ENCODE assay signal across 18 mouse cellular contexts in genomic region chr2:3333761-3334160, GRCm38 (mm10). TPM values are rescaled to one million over a fixed set of nuclear protein-coding genes. Genes with fewer than 3 reads are reported as not detected.
DNase-seq lines count a peak whose midpoint lies in the region; ATAC-seq and TF ChIP-seq lines count a peak whose summit lies in the region.
"Had no signal": no experiment of that assay in that cellular context is flagged by ENCODE, and none has a peak within 500 bp of the region (broad histone marks: within the 10 kb centered on the region; RNA-seq: fewer than 3 reads in every experiment).

No protein-coding gene starts in this region.

- no peaks in the 10 kb centered on the region for H3K9me3 ChIP-seq in MEL (replicated peaks; ENCODE audit: insufficient read depth, low read length)
- no peaks in the 10 kb centered on the region for H3K9me3 ChIP-seq in midbrain, embryonic 14.5 days (ENCODE audit: control insufficient read depth, low read length)
- H3K9me3 ChIP-seq: embryonic facial prominence, embryonic 10.5 days; forebrain, embryonic 13.5 days; G1E; heart, embryonic 12.5 days; hindbrain, embryonic 15.5 days had no signal

- no peak for ATAC-seq in CD4-positive, CD25-positive, alpha-beta regulatory T cell, adult 4 months
- ATAC-seq in midbrain, embryonic 14.5 days (ENCODE audit: low FRiP score, low TSS enrichment) = no peak
- ATAC-seq: forebrain, postnatal 0 days; inflammation-experienced regulatory T-cells, adult 6 months; intestine, postnatal 0 days had no signal

- no peak for TF ChIP-seq CTCF in MEL (IDR thresholded peaks at IDR 0.05 in 2 of 3, conservative IDR thresholded peaks at IDR 0.05 in 1 of 3; ENCODE audit: control insufficient read depth in 1 of 3, insufficient read depth in 1 of 3, low read depth in 2 of 3, low read length in 3 of 3, poor library complexity in 1 of 3, severe bottlenecking in 1 of 3)

- TF ChIP-seq POLR2A in MEL (IDR thresholded peaks at IDR 0.05; ENCODE audit: control insufficient read depth in 1 of 2, insufficient read depth in 1 of 2, low read depth in 1 of 2, low read length in 2 of 2, poor library complexity in 1 of 2) = no peak

- peak overlapping the region; percentile 37; the same call in 1 of the 2 replicates for H3K27ac ChIP-seq in MEL (ENCODE audit: control insufficient read depth, low read depth, low read length)
- H3K27ac ChIP-seq in midbrain, embryonic 14.5 days (replicated peaks; ENCODE audit: low read depth, low read length) = no peak overlapping the region

- no peak overlapping the region for H3K4me2 ChIP-seq in midbrain, embryonic 14.5 days (ENCODE audit: low read length)

- peak; percentile 45 for DNase-seq in CD4-positive, CD25-positive, alpha-beta regulatory T cell, adult 2 months (ENCODE audit: low read depth, low spot score)
- DNase-seq in heart, adult 11 months = peak; percentile 45
- DNase-seq in heart, postnatal 10 days = no peak
- peak; percentile 45 for DNase-seq in MEL (ENCODE audit: low read depth, low spot score)
- DNase-seq in midbrain, embryonic 14.5 days = no peak
- no peak for DNase-seq in left cerebral cortex, postnatal 14 days (ENCODE audit: low spot score in 2 of 2)
- DNase-seq: adrenal gland, postnatal 14 days; forebrain, postnatal 0 days; gastrocnemius, postnatal 14 days; heart, postnatal 36 days had no signal

- peaks cover 21% of the 10 kb centered on the region for H3K79me2 ChIP-seq in MEL (ENCODE audit: control insufficient read depth, insufficient read depth, low read length, poor library complexity)

- peaks cover 0 to 17% of the 10 kb centered on the region in 2 experiments; a peak in 3 of 4 replicates for H3K36me3 ChIP-seq in MEL (ENCODE audit: control insufficient read depth in 1 of 2, insufficient read depth in 2 of 2, low read length in 2 of 2)
- peaks cover 8% of the 10 kb centered on the region for H3K36me3 ChIP-seq in midbrain, embryonic 14.5 days (ENCODE audit: control insufficient read depth, insufficient read depth, low read length)

- WGBS in midbrain, embryonic 14.5 days = 92% methylated on average over 12 of the region's 12 CpGs

- no peaks in the 10 kb centered on the region for H3K27me3 ChIP-seq in MEL (ENCODE audit: control insufficient read depth in 1 of 2, insufficient read depth in 2 of 2, low read length in 2 of 2)
- H3K27me3 ChIP-seq in midbrain, embryonic 14.5 days (ENCODE audit: control insufficient read depth, insufficient read depth, low read length) = no peaks in the 10 kb centered on the region
- H3K27me3 ChIP-seq: hindbrain, embryonic 15.5 days had no signal

- TF ChIP-seq EP300 in MEL (IDR thresholded peaks at IDR 0.05; ENCODE audit: low read depth in 1 of 2, low read length in 2 of 2) = no peak

- H3K4me3 ChIP-seq in MEL (ENCODE audit: control insufficient read depth in 1 of 2, insufficient read depth in 1 of 2, low read depth in 2 of 2, low read length in 2 of 2) = peak overlapping the region; percentile 37 to 73
- no peak overlapping the region for H3K4me3 ChIP-seq in midbrain, embryonic 14.5 days (replicated peaks; ENCODE audit: low read depth, low read length)

- intact Hi-C loops in heart, postnatal 10 days (cut with DNase I) = loop anchor here (2.0 to 5.0 kb wide), 2 partner anchors 49 to 216 kb away; partner anchors contain the start of gene Nmt2
- intact Hi-C loops in left cerebral cortex, postnatal 14 days (cut with DNase I) = loop anchor here (2.0 to 5.0 kb wide), 2 partner anchors 49 to 216 kb away; partner anchors contain the start of gene Nmt2

- peak overlapping the region; percentile 46; the same call in 1 of the 2 replicates for H3K9ac ChIP-seq in MEL (ENCODE audit: control insufficient read depth, low read depth, low read length, poor library complexity, severe bottlenecking)
- no peak overlapping the region for H3K9ac ChIP-seq in midbrain, embryonic 14.5 days (replicated peaks; ENCODE audit: low read length)
- H3K9ac ChIP-seq: forebrain, embryonic 13.5 days had no signal

- no peak for TF ChIP-seq RAD21 in MEL (IDR thresholded peaks at IDR 0.05; ENCODE audit: low read depth, low read length)

- H3K4me1 ChIP-seq in MEL (ENCODE audit: control insufficient read depth in 1 of 2, insufficient read depth in 2 of 2, low read length in 2 of 2) = peaks cover 3 to 15% of the 10 kb centered on the region in 2 experiments; a peak in 3 of 4 replicates
- H3K4me1 ChIP-seq in midbrain, embryonic 14.5 days (ENCODE audit: control insufficient read depth, insufficient read depth, low read length) = peaks cover 14% of the 10 kb centered on the region

TF ChIP-seq in MEL, 35 proteins besides CTCF, POLR2A, EP300 and RAD21:
- TF ChIP-seq CHD1 (IDR thresholded peaks at IDR 0.05; ENCODE audit: low read depth, low read length) = no peak
- TF ChIP-seq ETS1 (IDR thresholded peaks at IDR 0.05; ENCODE audit: low read depth, low read length) = 0 out of 2 replicates have a peak, but pooled peaks have one; percentile 15
TF ChIP-seq in MEL: peak in this region for 1.

RNA-seq across cellular contexts. Expression of gene Rpp38, which starts 1.3 kb away (rescaled TPM):
- polyA plus RNA-seq in CD4-positive, CD25-positive, alpha-beta regulatory T cell, adult 4 months (2017; shearing (Covaris generic)) = 10 to 100 TPM; 20.8 to 21.6 TPM
- total RNA-seq in heart, postnatal 10 days (2021) = 1 to 10 TPM; 5.8 to 6.4 TPM
- total RNA-seq in MEL (2012; rRNA removed) = 13.6 and 16.6 TPM in 2 replicates
- polyA plus RNA-seq in MEL (2012; ENCODE audit: insufficient read depth in 1 of 2, insufficient read length in 2 of 2, low read depth in 1 of 2, low replicate concordance in 2 of 2, missing spikeins in 1 of 2) = 1 to 10 TPM in 1 of 2 experiments, not detected in 1; 9.9 TPM
- polyA plus RNA-seq in midbrain, embryonic 14.5 days (2014; fragmentation: Nextera tagmentation; extraction: Ambion mirVana) = 14.0 and 14.5 TPM in 2 replicates
- total RNA-seq in left cerebral cortex, postnatal 14 days (2021) = 1 to 10 TPM; 7.9 to 8.4 TPM

RNA-seq across cellular contexts. Expression of gene Acbd7, which starts 2.2 kb away (rescaled TPM):
- under 1 TPM in 1 of 2 experiments, not detected in 1; 0.65 TPM for polyA plus RNA-seq in CD4-positive, CD25-positive, alpha-beta regulatory T cell, adult 4 months (2017; shearing (Covaris generic))
- not detected for total RNA-seq in heart, postnatal 10 days (2021)
- total RNA-seq in MEL (2012; rRNA removed) = 3.7 and 5.7 TPM in 2 replicates
- polyA plus RNA-seq in MEL (2012; ENCODE audit: insufficient read depth in 1 of 2, insufficient read length in 2 of 2, low read depth in 1 of 2, low replicate concordance in 2 of 2, missing spikeins in 1 of 2) = 1 to 10 TPM in 1 of 2 experiments, not detected in 1; 2.9 TPM
- 2.9 and 4.2 TPM in 2 replicates for polyA plus RNA-seq in midbrain, embryonic 14.5 days (2014; fragmentation: Nextera tagmentation; extraction: Ambion mirVana)
- 1 to 10 TPM in 1 of 2 experiments, not detected in 1; 1.2 TPM for total RNA-seq in left cerebral cortex, postnatal 14 days (2021)
- total RNA-seq: adrenal gland, postnatal 14 days; forebrain, postnatal 0 days had no signal
- polyA plus RNA-seq: G1E; inflammation-experienced regulatory T-cells, adult 6 months had no signal

RNA-seq across cellular contexts. Expression of gene Nmt2, which starts 49.7 kb away (rescaled TPM):
- polyA plus RNA-seq in CD4-positive, CD25-positive, alpha-beta regulatory T cell, adult 4 months (2017; shearing (Covaris generic)) = 10 to 100 TPM; 57.0 to 61.4 TPM
- total RNA-seq in heart, postnatal 10 days (2021) = 10 to 100 TPM; 15.3 to 17.6 TPM
- total RNA-seq in MEL (2012; rRNA removed) = 19.9 and 22.2 TPM in 2 replicates
- 10 to 100 TPM in 1 of 2 experiments, not detected in 1; 34.1 TPM for polyA plus RNA-seq in MEL (2012; ENCODE audit: insufficient read depth in 1 of 2, insufficient read length in 2 of 2, low read depth in 1 of 2, low replicate concordance in 2 of 2, missing spikeins in 1 of 2)
- 112 and 120 TPM in 2 replicates for polyA plus RNA-seq in midbrain, embryonic 14.5 days (2014; fragmentation: Nextera tagmentation; extraction: Ambion mirVana)
- 10 to 100 TPM; 78.6 to 80.2 TPM for total RNA-seq in left cerebral cortex, postnatal 14 days (2021)

Comparison
In these comparisons a context has a peak if more than half of its experiments do, and no peak if none do; other contexts are left out.
1. DNase-seq: peak in CD4-positive, CD25-positive, alpha-beta regulatory T cell, adult 2 months (single experiment), heart, adult 11 months (single experiment) and MEL (single experiment); none in heart, postnatal 10 days (0 of 2), midbrain, embryonic 14.5 days (single experiment) and left cerebral cortex, postnatal 14 days (0 of 2).